Mouse (Mus musculus): ENCODE data around the gene Sdad1.

Sdad1 gene

GRCm38 (mm10) chr5:92312046-92312715 lies 1.9 kb upstream of the Sdad1 start:
- peak; percentile 96 for DNase-seq (ENCODE audit: low spot score)

GRCm38 (mm10) chr5:92304291-92304690 lies 6.0 kb downstream of the Sdad1 start:
- DNase-seq (ENCODE audit: low spot score) = no peak

GRCm38 (mm10) chr5:92302149-92302840 lies 8.0 kb downstream of the Sdad1 start:
- DNase-seq (ENCODE audit: low spot score) = no peak

GRCm38 (mm10) chr5:92294525-92294924 lies 15.8 kb downstream of the Sdad1 start:
- no peak for DNase-seq (ENCODE audit: low spot score)

- DNase-seq (ENCODE audit: low spot score) = no peak
Measured at GRCm38 (mm10) chr5:92291652-92292414, 18.4 kb downstream of the Sdad1 start.

- DNase-seq (ENCODE audit: low spot score) = no peak
Measured at GRCm38 (mm10) chr5:92287840-92288239, 22.4 kb downstream of the Sdad1 start.

- no peak for DNase-seq (ENCODE audit: low spot score)
Measured at GRCm38 (mm10) chr5:92283107-92283506, 27.2 kb downstream of the Sdad1 start.

GRCm38 (mm10) chr5:92282571-92282970 lies 27.7 kb downstream of the Sdad1 start:
- no peak for DNase-seq (ENCODE audit: low spot score)

- peak; percentile 34 for DNase-seq (ENCODE audit: low spot score)
Measured at GRCm38 (mm10) chr5:92278942-92279537, 31.2 kb downstream of the Sdad1 start.

GRCm38 (mm10) chr5:92277437-92278394 lies 32.6 kb downstream of the Sdad1 start, which contains the start of gene Naaa:
TSS of gene Naaa (minus strand) at chr5:92278170.
- DNase-seq (ENCODE audit: low spot score) = peak; percentile 86

GRCm38 (mm10) chr5:92270496-92270895 lies 39.8 kb downstream of the Sdad1 start:
- DNase-seq (ENCODE audit: low spot score) = no peak

- peak; percentile 83 for DNase-seq (ENCODE audit: low spot score)
Measured at GRCm38 (mm10) chr5:92263761-92264359, 46.4 kb downstream of the Sdad1 start.

- DNase-seq (ENCODE audit: low spot score) = no peak
Measured at GRCm38 (mm10) chr5:92262646-92263045, 47.6 kb downstream of the Sdad1 start.

- no peak for DNase-seq (ENCODE audit: low spot score)
Measured at GRCm38 (mm10) chr5:92256218-92256617, 54.1 kb downstream of the Sdad1 start, which contains the start of gene Ppef2. TSS of gene Ppef2 (minus strand) at chr5:92256278.

GRCm38 (mm10) chr5:92254476-92254875 lies 55.8 kb downstream of the Sdad1 start:
- no peak for DNase-seq (ENCODE audit: low spot score)

GRCm38 (mm10) chr5:92252797-92253343 lies 57.4 kb downstream of the Sdad1 start:
- no peak for DNase-seq (ENCODE audit: low spot score)

- DNase-seq (ENCODE audit: low spot score) = no peak
Measured at GRCm38 (mm10) chr5:92252031-92252430, 58.2 kb downstream of the Sdad1 start.

- DNase-seq (ENCODE audit: low spot score) = no peak
Measured at GRCm38 (mm10) chr5:92248614-92249013, 61.7 kb downstream of the Sdad1 start.

GRCm38 (mm10) chr5:92245483-92245882 lies 64.8 kb downstream of the Sdad1 start:
- no peak for DNase-seq (ENCODE audit: low spot score)

GRCm38 (mm10) chr5:92244900-92245299 lies 65.4 kb downstream of the Sdad1 start:
- DNase-seq (ENCODE audit: low spot score) = no peak
